Mouse (Mus musculus) stomach, postnatal 0 days (tissue): ENCODE data around the gene Clrn1.

Experiments
- CTCF ChIP-seq: IDR thresholded peaks from 2 replicates; pipeline ENCODE4 v1.5.1; 2016; ENCODE audit warnings: antibody characterized with exemption, low read depth, mild to moderate bottlenecking, moderate library complexity
- EP300 ChIP-seq: optimal IDR thresholded peaks from 2 replicates; pipeline ENCODE3; 2016; ENCODE audit warnings: antibody characterized with exemption

GRCm38 (mm10) chr3:58888131-58888715 is 3.1 kb upstream of the Clrn1 start:
- TF ChIP-seq EP300 = no peak
- TF ChIP-seq CTCF = no peak
